Mouse (Mus musculus): ENCODE data around the gene Ccnk.

Ccnk gene

GRCm38 (mm10) chr12:108221712-108222111, 42.3 kb downstream of the Ccnk start:
- DNase-seq (ENCODE audit: low spot score in 2 of 2), result no peak

DNA sequence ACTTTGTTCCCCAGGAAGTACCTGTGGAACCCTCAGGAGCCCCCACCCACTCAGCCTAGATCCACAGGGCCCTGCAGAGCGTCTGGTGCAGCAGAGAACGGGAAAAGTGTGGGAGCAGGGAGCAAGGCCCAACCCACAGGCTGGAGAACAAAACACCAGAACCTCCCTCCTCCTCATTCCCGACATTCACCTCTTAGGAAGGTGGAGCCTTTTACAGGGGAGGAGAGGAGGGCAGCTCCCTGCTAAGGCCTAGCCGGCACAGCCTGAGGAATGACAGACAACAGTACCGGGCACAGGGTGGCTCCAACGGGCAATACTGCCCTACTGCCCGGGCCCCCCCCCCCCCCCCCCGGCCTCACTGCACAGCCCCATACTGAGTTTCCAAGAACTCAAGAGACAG, 44.0 kb downstream of the Ccnk start:
- no peak for DNase-seq (ENCODE audit: low spot score in 2 of 2)

DNA sequence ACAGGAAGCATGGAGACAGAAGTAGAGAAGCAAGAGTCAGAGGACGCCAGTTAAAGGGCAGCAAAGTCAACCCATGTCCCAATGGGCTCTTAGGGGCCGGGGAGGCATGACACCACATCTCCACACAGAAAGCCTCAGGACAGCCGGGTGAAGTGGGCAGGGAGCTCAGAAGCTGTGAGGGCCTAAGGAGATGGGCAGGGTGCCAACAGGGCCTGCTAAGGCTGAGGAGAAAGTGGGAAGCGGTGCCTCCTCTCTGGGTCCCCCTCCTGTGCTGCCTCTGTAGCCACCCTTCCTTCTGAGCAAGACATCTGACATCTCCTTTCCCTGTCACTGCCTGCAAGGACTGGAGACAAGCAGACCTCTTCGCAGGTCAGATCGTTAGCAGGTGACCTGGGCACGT, 46.4 kb downstream of the Ccnk start:
- DNase-seq (ENCODE audit: low spot score in 2 of 2), result no peak

DNA sequence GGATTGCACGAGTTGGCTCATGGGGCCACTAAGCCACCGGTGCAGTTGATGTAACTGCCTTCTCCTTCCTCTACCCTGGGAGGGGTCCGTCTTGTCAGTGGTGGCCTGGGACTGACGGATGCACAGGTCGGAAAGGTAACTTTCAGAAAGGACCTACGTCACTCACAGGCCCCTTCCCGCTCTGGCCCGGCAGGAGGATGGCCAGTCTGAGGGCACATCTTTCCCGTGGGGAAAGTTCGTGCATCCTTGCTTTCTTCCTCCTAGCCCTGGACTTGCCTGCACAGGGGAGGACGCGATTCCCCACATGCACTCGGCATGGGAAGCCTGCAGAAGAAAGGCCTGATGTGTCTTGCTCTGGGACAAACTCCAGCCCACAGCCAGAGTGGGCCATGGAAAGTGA, 46.8 kb downstream of the Ccnk start:
- no peak for DNase-seq (ENCODE audit: low spot score in 2 of 2)

DNA sequence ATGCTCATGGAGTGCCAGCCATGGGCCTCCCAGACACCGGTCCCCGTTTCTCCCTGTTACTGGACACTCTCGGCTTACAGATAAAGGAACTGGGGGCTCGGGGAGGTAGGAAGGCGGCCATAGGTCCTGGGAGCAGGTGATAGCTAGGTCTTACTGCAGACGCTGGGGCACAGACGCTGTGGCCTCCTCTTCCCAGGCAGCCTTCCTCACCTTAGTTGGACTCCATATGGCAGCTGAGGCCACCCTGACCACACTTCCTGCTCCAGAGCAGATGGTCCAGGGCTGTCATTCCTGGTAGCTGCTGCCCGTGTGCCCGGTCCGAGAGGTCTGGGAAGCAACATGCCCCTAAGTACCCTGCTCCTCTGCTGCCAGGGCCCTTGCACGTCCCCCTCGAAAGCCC, 47.6 kb downstream of the Ccnk start:
- DNase-seq (ENCODE audit: low spot score in 2 of 2), result no peak

- no peak for DNase-seq (ENCODE audit: low spot score in 2 of 2)
These were observed 48.1 kb downstream of the Ccnk start for GRCm38 (mm10) chr12:108227527-108227926.

GRCm38 (mm10) chr12:108230077-108230476, 50.7 kb downstream of the Ccnk start:
- DNase-seq (ENCODE audit: low spot score in 2 of 2), result no peak

GRCm38 (mm10) chr12:108230821-108231794, 51.7 kb downstream of the Ccnk start:
- DNase-seq (ENCODE audit: low spot score in 2 of 2), result no peak

DNA sequence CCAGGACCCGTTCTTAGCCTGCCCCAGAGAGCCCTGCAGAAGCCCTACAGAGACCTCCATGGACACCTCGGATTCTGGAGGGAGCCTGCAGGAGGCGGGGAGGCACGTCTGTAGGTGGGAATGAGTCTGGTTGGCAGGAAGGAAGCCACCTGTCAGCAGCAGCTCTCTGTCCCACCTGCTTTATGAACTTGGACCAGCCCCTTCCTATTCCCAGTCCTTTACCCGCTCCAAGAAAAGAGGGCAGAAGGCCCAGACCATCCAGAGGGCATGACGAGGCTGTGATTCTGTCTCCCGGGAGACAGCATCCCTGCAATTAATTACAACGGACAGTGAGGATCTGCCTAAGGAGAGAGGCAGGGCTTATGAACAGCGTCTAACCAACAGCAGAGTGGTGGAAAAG, 52.5 kb downstream of the Ccnk start:
- no peak for DNase-seq (ENCODE audit: low spot score in 2 of 2)

DNA sequence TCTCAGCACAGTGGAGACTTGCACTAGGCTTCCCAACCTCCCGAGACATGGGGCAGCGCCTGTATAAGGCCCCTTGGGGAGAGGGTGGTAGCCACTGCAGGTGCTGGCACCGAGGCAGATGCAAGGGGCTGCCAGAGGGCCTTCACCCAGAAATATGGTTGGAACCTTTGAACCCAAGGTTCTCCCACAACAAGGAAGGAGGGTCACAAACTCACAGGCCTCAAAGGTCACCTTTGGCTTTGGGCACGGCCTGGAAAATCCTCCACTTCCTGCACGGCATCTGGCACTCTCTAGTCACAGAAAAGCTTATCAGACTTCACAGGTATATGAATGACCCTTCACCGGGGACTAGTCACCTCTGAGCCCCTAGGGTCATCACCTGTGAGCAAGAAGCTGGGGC, 54.4 kb downstream of the Ccnk start:
- no peak for DNase-seq (ENCODE audit: low spot score in 2 of 2)

DNA sequence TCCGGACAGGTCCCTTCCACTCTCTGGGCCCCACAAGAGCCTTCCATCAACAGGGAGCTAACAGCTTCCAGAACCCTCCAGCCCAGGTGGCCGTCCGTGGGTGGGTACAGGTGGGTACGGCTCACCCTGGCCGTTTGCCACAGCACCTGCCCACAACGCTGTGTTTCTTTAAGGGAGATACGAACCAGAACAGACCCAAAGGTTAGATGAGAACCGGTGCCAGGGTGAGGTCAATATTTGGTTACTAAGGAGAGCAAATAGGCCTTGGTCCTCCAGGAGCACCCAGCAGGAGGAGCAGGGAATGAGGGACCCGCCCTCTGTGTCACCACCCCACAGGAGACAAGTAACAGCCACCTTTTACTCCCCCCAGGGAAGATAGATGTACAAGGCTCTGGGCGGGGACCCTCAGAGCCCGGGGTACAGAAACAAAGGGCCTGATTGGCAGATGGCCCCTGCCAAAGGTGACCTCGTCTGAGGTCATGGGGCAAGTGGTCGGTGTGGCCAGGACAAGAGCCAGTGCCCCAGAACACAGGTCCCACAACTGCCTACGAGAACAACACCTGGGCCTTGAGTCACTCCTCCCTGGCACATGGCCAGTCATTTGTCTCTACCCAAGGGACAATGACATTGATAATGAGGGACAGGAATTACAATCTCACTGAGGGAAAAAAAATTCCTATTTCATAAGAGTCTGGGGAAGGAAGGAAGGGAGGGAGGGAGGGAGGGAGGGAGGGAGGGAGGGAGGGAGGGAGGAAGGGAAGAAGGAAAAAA, 55.6 kb downstream of the Ccnk start:
- no peak for DNase-seq (ENCODE audit: low spot score in 2 of 2)

- DNase-seq (ENCODE audit: low spot score in 2 of 2), result no peak
These were observed 56.7 kb downstream of the Ccnk start for GRCm38 (mm10) chr12:108235976-108236555.

DNA sequence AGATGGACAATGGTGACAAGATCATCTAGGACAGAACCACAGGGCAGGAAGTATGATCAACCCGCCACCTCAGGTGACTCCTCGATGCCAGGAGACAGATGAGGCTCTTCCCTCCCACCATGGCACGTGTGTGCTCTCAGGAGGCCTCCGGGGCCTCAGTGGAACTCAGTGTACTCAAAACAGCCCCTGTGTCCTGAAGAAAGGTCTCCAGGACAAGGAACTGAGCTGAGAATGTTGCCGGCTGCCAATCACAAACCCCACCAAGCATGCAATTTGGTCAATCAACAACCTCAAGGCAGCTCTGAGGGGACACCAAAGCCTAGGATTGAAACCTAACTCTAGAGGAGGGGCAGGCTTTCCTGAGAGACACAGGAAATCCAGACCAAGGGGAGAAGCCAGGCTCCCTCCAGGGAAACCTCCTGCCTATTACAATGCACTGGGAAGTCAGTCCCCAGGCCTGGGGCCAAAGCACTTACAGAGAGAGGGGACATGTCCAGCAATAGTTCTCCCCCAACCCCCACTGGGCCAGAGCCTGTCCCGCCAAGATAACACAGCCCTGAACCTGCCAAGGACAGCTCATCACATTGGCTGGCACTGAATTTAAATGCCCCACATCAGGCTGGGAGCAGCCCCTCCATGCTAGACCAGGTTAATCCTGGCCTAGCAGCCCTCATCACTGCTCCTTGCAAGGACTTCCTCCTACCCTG, 58.1 kb downstream of the Ccnk start:
- DNase-seq (ENCODE audit: low spot score in 2 of 2), result no peak

GRCm38 (mm10) chr12:108238395-108239035, 59.1 kb downstream of the Ccnk start:
- no peak for DNase-seq (ENCODE audit: low spot score in 2 of 2)

GRCm38 (mm10) chr12:108239441-108239840, 60.1 kb downstream of the Ccnk start:
- peak in 1 of 2 experiments; percentile 36 for DNase-seq (ENCODE audit: low spot score in 2 of 2)

DNA sequence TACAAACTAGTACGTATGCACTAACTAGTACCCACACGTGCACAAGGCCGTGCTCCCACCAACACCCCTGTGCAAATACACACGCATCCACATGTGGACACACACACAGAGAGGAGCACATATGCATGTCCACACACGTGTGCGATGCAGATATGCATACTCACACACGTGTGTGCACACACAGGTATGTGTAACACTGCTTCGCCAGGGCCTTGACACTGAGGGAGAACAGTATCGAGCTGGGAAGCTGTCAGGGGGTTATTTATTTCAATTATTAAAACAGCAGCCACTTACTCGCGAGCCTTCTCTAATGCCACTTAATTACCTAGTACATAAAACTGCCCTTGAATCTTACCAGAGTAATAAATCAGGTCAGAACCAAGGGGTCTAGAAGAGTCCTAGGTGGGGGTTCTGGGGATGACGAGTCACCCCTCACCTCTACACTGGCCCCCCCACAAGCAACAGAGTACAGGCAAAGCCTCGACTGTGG, 61.1 kb downstream of the Ccnk start:
- no peak for DNase-seq (ENCODE audit: low spot score in 2 of 2)

DNA sequence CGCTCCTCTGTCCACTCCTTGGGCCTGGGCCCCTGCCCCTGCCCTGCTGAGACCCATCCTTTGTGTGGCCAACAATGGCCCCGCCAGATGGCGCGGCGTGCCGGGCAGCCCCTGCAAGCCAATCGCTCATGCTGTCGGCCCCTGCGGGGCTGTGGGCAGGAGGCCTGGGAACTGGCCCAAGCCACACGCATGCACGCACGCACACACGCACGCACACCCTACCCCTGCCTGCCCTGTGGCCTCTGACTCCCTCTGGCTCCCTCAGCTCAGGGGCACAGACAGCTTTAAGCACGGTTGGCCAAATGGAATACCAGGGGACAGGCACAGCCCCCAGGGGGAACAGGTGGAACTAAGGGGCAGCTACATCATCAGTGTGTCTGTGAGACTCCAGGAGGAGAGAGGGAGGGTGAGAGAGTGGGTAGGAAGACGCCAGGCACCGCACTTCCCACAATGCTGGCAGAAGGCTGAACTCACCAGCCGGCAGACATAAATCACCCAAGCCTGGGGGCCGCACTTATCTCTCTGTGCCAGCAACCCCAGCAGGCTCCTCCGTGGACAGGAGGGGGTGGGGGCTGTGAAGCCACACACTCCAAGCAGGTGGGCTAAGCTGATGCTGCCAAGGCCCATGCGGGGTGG, 61.7 kb downstream of the Ccnk start:
- peak in 1 of 2 experiments; percentile 34 for DNase-seq (ENCODE audit: low spot score in 2 of 2)

DNA sequence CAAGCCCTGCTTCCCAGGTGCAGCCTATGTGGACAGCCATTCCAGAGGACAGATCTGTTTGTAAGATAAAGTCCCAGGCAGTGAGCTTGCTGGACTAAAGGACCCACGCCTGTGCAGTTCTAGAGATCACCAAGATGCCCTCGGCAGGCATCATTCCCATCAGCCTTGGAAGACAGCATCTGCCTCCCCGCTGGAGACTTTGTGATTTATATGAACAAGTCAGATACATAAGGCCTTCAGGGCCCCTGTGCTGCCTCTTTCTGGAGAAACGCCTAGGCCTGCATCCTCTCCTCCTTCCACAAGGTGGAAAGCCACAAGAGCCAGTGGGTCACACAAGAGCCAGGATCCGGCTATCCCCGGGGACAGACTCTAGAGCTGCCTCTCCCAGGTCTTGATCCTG, 62.2 kb downstream of the Ccnk start:
- no peak for DNase-seq (ENCODE audit: low spot score in 2 of 2)

GRCm38 (mm10) chr12:108242243-108242745, 62.9 kb downstream of the Ccnk start:
- DNase-seq (ENCODE audit: low spot score in 2 of 2), result no peak

- DNase-seq (ENCODE audit: low spot score in 2 of 2), result no peak
These were observed 65.4 kb downstream of the Ccnk start for GRCm38 (mm10) chr12:108244778-108245177.
